Mouse (Mus musculus): ENCODE data around the gene Rcor1.

The Rcor1 gene

DNA sequence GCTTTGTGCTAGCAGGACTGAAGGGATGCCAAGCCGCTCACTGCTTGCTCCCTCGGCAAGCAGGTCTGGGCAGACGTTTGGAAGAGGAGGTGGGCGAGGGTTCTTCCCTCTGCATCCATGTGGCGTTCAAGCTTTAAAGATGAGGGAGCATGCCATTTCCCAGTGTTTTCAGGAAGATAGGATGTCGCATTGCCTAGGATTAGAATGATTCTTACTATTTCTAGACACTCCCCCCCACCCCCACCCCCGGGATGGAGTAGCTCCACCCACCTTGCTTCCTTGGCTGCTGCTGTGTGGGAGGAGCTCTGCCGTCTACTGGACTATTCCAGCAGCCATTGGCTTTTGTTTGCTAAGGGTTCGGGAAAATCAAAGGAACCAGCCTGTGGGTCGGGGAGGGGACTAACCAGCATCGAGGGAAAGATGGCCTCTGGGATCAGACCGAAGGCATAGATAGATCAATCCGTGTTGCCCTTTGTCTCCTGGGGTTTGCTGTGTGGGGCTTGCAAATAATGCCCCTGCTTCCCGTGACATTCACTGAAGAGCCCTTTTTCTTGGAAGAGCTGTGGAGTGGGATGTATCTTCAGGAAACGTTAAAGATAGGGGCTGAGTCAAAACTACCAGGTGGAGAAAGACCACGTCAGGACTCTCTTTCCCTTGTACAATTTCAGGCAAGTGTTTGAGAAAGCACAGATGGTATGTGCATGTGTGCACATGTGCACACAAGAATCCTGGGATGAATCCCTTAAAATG, 123.3 kb downstream of the Rcor1 start:
- DNase-seq (ENCODE audit: low spot score in 2 of 2) = peak; percentile 56 to 58

DNA sequence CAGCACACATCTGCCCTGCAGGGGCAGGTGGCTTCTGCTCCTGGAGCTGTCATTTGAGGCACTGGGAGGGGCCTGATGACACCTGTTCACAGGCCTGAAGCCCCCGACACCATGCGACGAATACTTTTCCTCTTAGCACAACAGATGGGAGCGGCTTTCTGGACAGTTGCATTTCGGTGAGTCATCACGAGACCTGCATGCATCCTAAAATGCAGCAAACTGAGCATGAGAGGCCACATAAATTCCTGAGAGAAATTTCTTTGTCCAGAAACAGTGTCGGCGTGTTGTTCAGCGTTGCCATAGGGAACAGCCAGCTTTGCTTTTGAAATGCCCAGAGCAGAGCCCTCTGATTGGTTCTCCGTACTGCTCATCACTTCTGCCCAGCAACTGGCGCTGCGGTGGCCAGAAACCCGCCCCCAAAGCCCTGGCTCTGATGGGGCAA, 125.2 kb downstream of the Rcor1 start:
- DNase-seq (ENCODE audit: low spot score in 2 of 2) = peak; percentile 87 to 90

GRCm38 (mm10) chr12:111165146-111165812, 126.1 kb downstream of the Rcor1 start:
- peak in 1 of 2 experiments; percentile 38 for DNase-seq (ENCODE audit: low spot score in 2 of 2)
